Mouse (Mus musculus) limb, embryonic 12.5 days (tissue): ENCODE data around the gene Epha4. TPM values are rescaled to one million over a fixed set of nuclear protein-coding genes. Genes with fewer than 3 reads are reported as not detected.

Experiments used
- ATAC-seq: fragments of 200-750 bp; cut with Nextera tagmentation; 2 replicates; pipeline ENCODE4 v1.8.0; 2017; ENCODE audit warnings: low read depth, moderate TSS enrichment; ENCODE audit not compliant: insufficient number of reproducible peaks, insufficient read depth, low FRiP score, low TSS enrichment
- H3K27ac ChIP-seq: fragments of 300-500 bp; sonication (generic); 2 replicates; pipeline ENCODE4 v1.5.1; 2016; ENCODE audit warnings: mild to moderate bottlenecking, moderate library complexity
- H3K27me3 ChIP-seq: fragments of 300-500 bp; sonication (generic); 2 replicates; pipeline ENCODE4 v1.6.1; 2016; ENCODE audit warnings: mild to moderate bottlenecking, moderate library complexity
- H3K36me3 ChIP-seq: fragments of 300-500 bp; sonication (generic); 2 replicates; pipeline ENCODE4 v1.6.1; 2016; ENCODE audit warnings: mild to moderate bottlenecking, moderate library complexity
- H3K4me1 ChIP-seq: fragments of 300-500 bp; sonication (generic); replicated peaks from 2 replicates; pipeline ENCODE4 v1.6.1; 2016
- H3K4me2 ChIP-seq: fragments of 300-500 bp; sonication (generic); 2 replicates; pipeline ENCODE4 v1.6.1; 2016; ENCODE audit warnings: mild to moderate bottlenecking, moderate library complexity
- H3K4me3 ChIP-seq: fragments of 300-500 bp; sonication (generic); replicated peaks from 2 replicates; pipeline ENCODE4 v1.5.1; 2016; ENCODE audit warnings: mild to moderate bottlenecking
- H3K9ac ChIP-seq: fragments of 300-500 bp; sonication (generic); replicated peaks from 2 replicates; pipeline ENCODE4 v1.6.1; 2016; ENCODE audit warnings: mild to moderate bottlenecking, moderate library complexity
- H3K9me3 ChIP-seq: fragments of 300-500 bp; sonication (generic); 2 replicates; pipeline ENCODE4 v1.6.1; 2016; ENCODE audit warnings: mild to moderate bottlenecking, moderate library complexity
- WGBS: fragments of 180-500 bp; shearing (Covaris S2); methylation state at CpG from one replicate; pipeline ENCODE4 v1.1.7; 2016; 5-methylcytosine and 5-hydroxymethylcytosine counted together
- polyA plus RNA-seq: library from polyadenylated mRNA; unstranded; fragments of >200 nt; fragmentation: Nextera tagmentation; extraction: Ambion mirVana; gene quantifications from 2 replicates; pipeline ENCODE4 v1.2.1, GENCODE M21; 2016

The Epha4 gene
- polyA plus RNA-seq, 1 experiment from 2014 or later, result 57.7 TPM

GRCm38 (mm10) chr1:77440512-77440911, 74.4 kb downstream of the Epha4 start:
- WGBS, result 22% methylated on average over 10 of the region's 10 CpGs
- H3K9me3 ChIP-seq, result no peaks in the 10 kb centered on the region
- H3K9ac ChIP-seq, result no peak overlapping the region
- peaks cover 30% of the 10 kb centered on the region for H3K36me3 ChIP-seq
- no peak overlapping the region for H3K27ac ChIP-seq
- no peaks in the 10 kb centered on the region for H3K27me3 ChIP-seq
- peaks cover 28% of the 10 kb centered on the region for H3K4me1 ChIP-seq
- H3K4me2 ChIP-seq, result no peak overlapping the region
- ATAC-seq, result no peak
- H3K4me3 ChIP-seq, result no peak overlapping the region

GRCm38 (mm10) chr1:77439383-77440074, 75.4 kb downstream of the Epha4 start:
- H3K36me3 ChIP-seq, result peaks cover 23% of the 10 kb centered on the region
- no peaks in the 10 kb centered on the region for H3K27me3 ChIP-seq
- WGBS, result 93% methylated on average over 3 of the region's 3 CpGs
- H3K27ac ChIP-seq, result no peak overlapping the region
- no peaks in the 10 kb centered on the region for H3K9me3 ChIP-seq
- H3K4me1 ChIP-seq, result peaks cover 24% of the 10 kb centered on the region
- no peak for ATAC-seq
- no peak overlapping the region for H3K4me3 ChIP-seq
- no peak overlapping the region for H3K9ac ChIP-seq
- H3K4me2 ChIP-seq, result no peak overlapping the region

GRCm38 (mm10) chr1:77438639-77439038, 76.2 kb downstream of the Epha4 start:
- no peak for ATAC-seq
- Histone ChIP-seq H3K27ac (no peak overlapping the region), H3K36me3 (peaks cover 18% of the 10 kb centered on the region), H3K4me1 (peaks cover 22% of the 10 kb centered on the region), H3K27me3 (no peaks in the 10 kb centered on the region), H3K9ac (no peak overlapping the region), H3K4me3 (no peak overlapping the region), H3K9me3 (no peaks in the 10 kb centered on the region), H3K4me2 (no peak overlapping the region)
- WGBS, result 44% methylated on average over 4 of the region's 4 CpGs

GRCm38 (mm10) chr1:77437881-77438610, 76.8 kb downstream of the Epha4 start:
- H3K9me3 ChIP-seq, result no peaks in the 10 kb centered on the region
- no peaks in the 10 kb centered on the region for H3K27me3 ChIP-seq
- peaks cover 22% of the 10 kb centered on the region for H3K4me1 ChIP-seq
- no peak overlapping the region for H3K27ac ChIP-seq
- peaks cover 17% of the 10 kb centered on the region for H3K36me3 ChIP-seq
- H3K4me2 ChIP-seq, result no peak overlapping the region
- no peak overlapping the region for H3K4me3 ChIP-seq
- no peak for ATAC-seq
- H3K9ac ChIP-seq, result no peak overlapping the region
- WGBS, result 90% methylated on average over 10 of the region's 10 CpGs

- 13% methylated on average over 4 of the region's 4 CpGs for WGBS
- Histone ChIP-seq H3K4me1 (no peaks in the 10 kb centered on the region), H3K36me3 (peaks cover 15% of the 10 kb centered on the region; the same call in 1 of the 2 replicates), H3K9me3 (no peaks in the 10 kb centered on the region), H3K4me2 (no peak overlapping the region), H3K9ac (no peak overlapping the region), H3K27ac (no peak overlapping the region), H3K27me3 (no peaks in the 10 kb centered on the region), H3K4me3 (no peak overlapping the region)
- no peak for ATAC-seq
These were observed 79.8 kb downstream of the Epha4 start for GRCm38 (mm10) chr1:77435045-77435444.

- Histone ChIP-seq H3K9ac (no peak overlapping the region), H3K9me3 (no peaks in the 10 kb centered on the region), H3K36me3 (peaks cover 15% of the 10 kb centered on the region; the same call in 1 of the 2 replicates), H3K27ac (no peak overlapping the region), H3K4me3 (no peak overlapping the region), H3K4me2 (no peak overlapping the region), H3K27me3 (no peaks in the 10 kb centered on the region), H3K4me1 (no peaks in the 10 kb centered on the region)
- no peak for ATAC-seq
- WGBS, result 91% methylated on average over 3 of the region's 3 CpGs
These were observed 81.7 kb downstream of the Epha4 start for GRCm38 (mm10) chr1:77433148-77433547.

- ATAC-seq, result no peak
- Histone ChIP-seq H3K4me3 (no peak overlapping the region), H3K9me3 (no peaks in the 10 kb centered on the region), H3K27ac (no peak overlapping the region), H3K4me1 (no peaks in the 10 kb centered on the region), H3K27me3 (no peaks in the 10 kb centered on the region), H3K9ac (no peak overlapping the region), H3K36me3 (peaks cover 15% of the 10 kb centered on the region; the same call in 1 of the 2 replicates), H3K4me2 (no peak overlapping the region)
- 88% methylated on average over 2 of the region's 2 CpGs for WGBS
These were observed 82.4 kb downstream of the Epha4 start for GRCm38 (mm10) chr1:77432489-77432888.

GRCm38 (mm10) chr1:77429174-77429573, 85.7 kb downstream of the Epha4 start:
- no peak for ATAC-seq
- 69% methylated on average over 6 of the region's 6 CpGs for WGBS
- H3K4me2 ChIP-seq, result no peak overlapping the region
- no peaks in the 10 kb centered on the region for H3K4me1 ChIP-seq
- H3K36me3 ChIP-seq, result peaks cover 39% of the 10 kb centered on the region
- H3K9me3 ChIP-seq, result no peaks in the 10 kb centered on the region
- H3K4me3 ChIP-seq, result no peak overlapping the region
- H3K27ac ChIP-seq, result no peak overlapping the region
- no peak overlapping the region for H3K9ac ChIP-seq
- H3K27me3 ChIP-seq, result no peaks in the 10 kb centered on the region

GRCm38 (mm10) chr1:77426956-77427355, 87.9 kb downstream of the Epha4 start:
- no peak for ATAC-seq
- H3K4me2 ChIP-seq, result no peak overlapping the region
- WGBS, result 66% methylated on average over 6 of the region's 6 CpGs
- no peak overlapping the region for H3K4me3 ChIP-seq
- H3K27me3 ChIP-seq, result no peaks in the 10 kb centered on the region
- H3K9ac ChIP-seq, result no peak overlapping the region
- H3K4me1 ChIP-seq, result 0 out of 2 replicates have a peak, but pooled peaks cover 8% of the 10 kb centered on the region
- no peaks in the 10 kb centered on the region for H3K9me3 ChIP-seq
- no peak overlapping the region for H3K27ac ChIP-seq
- H3K36me3 ChIP-seq, result peaks cover 41% of the 10 kb centered on the region

- no peak overlapping the region for H3K4me2 ChIP-seq
- no peaks in the 10 kb centered on the region for H3K27me3 ChIP-seq
- H3K9ac ChIP-seq, result no peak overlapping the region
- H3K27ac ChIP-seq, result no peak overlapping the region
- 87% methylated on average over 3 of the region's 3 CpGs for WGBS
- peaks cover 11% of the 10 kb centered on the region; the same call in 1 of the 2 replicates for H3K4me1 ChIP-seq
- H3K9me3 ChIP-seq, result no peaks in the 10 kb centered on the region
- no peak overlapping the region for H3K4me3 ChIP-seq
- no peak for ATAC-seq
- H3K36me3 ChIP-seq, result peaks cover 36% of the 10 kb centered on the region
These were observed 89.7 kb downstream of the Epha4 start for GRCm38 (mm10) chr1:77425171-77425570.

- no peak for ATAC-seq
- WGBS, result 86% methylated on average over 3 of the region's 3 CpGs
- no peaks in the 10 kb centered on the region for H3K27me3 ChIP-seq
- H3K9ac ChIP-seq, result no peak overlapping the region
- no peaks in the 10 kb centered on the region for H3K9me3 ChIP-seq
- H3K4me3 ChIP-seq, result no peak overlapping the region
- H3K4me2 ChIP-seq, result no peak overlapping the region
- no peak overlapping the region for H3K27ac ChIP-seq
- H3K4me1 ChIP-seq, result peaks cover 23% of the 10 kb centered on the region
- H3K36me3 ChIP-seq, result peaks cover 30% of the 10 kb centered on the region
These were observed 93.8 kb downstream of the Epha4 start for GRCm38 (mm10) chr1:77421081-77421480.
